Mouse (Mus musculus) cerebellum, adult 8-10 months (tissue): ENCODE measurements around the gene Osm.

ENCODE experiments used
- DNase-seq: peaks from one replicate; pipeline ENCODE4 v3.0.0; 2022

The Osm gene

GRCm38 (mm10) chr11:4216248-4217000 is 19.8 kb upstream of the Osm start:
- no peak for DNase-seq

- peak; percentile 24 for DNase-seq
Measured at GRCm38 (mm10) chr11:4217914-4218629, 18.1 kb upstream of the Osm start, which contains the start of gene Castor1. TSS of gene Castor1 (plus strand) at chr11:4218225.

GRCm38 (mm10) chr11:4218637-4219036 is 17.6 kb upstream of the Osm start:
- no peak for DNase-seq

- peak; percentile 53 for DNase-seq
Measured at GRCm38 (mm10) chr11:4219317-4219751, 16.9 kb upstream of the Osm start.

- DNase-seq = no peak
Measured at GRCm38 (mm10) chr11:4219908-4220307, 16.3 kb upstream of the Osm start.

- peak; percentile 79 for DNase-seq
Measured at GRCm38 (mm10) chr11:4220443-4221400, 15.5 kb upstream of the Osm start.

- no peak for DNase-seq
Measured at GRCm38 (mm10) chr11:4222046-4222950, 13.9 kb upstream of the Osm start.

GRCm38 (mm10) chr11:4223393-4224188 is 12.6 kb upstream of the Osm start:
- no peak for DNase-seq

GRCm38 (mm10) chr11:4224223-4224622 is 12.0 kb upstream of the Osm start:
- DNase-seq = no peak

- no peak for DNase-seq
Measured at GRCm38 (mm10) chr11:4226569-4227325, 9.5 kb upstream of the Osm start.

- peak; percentile 79 for DNase-seq
Measured at GRCm38 (mm10) chr11:4228463-4228862, 7.8 kb upstream of the Osm start.

GRCm38 (mm10) chr11:4229841-4230240 is 6.4 kb upstream of the Osm start:
- DNase-seq = no peak

GRCm38 (mm10) chr11:4231435-4231834 is 4.8 kb upstream of the Osm start:
- DNase-seq = no peak

GRCm38 (mm10) chr11:4232644-4233043 is 3.6 kb upstream of the Osm start:
- no peak for DNase-seq

GRCm38 (mm10) chr11:4235052-4235655 is 1.1 kb upstream of the Osm start:
- no peak for DNase-seq

GRCm38 (mm10) chr11:4236546-4237067 is 387 bp downstream of the Osm start:
- no peak for DNase-seq

- DNase-seq = no peak
Measured at GRCm38 (mm10) chr11:4237389-4237912, 1.2 kb downstream of the Osm start.

- no peak for DNase-seq
Measured at GRCm38 (mm10) chr11:4238167-4238566, 1.9 kb downstream of the Osm start.

GRCm38 (mm10) chr11:4239691-4240090 is 3.5 kb downstream of the Osm start:
- DNase-seq = no peak
